Mouse (Mus musculus): ENCODE measurements around the gene Sox13. TPM values are rescaled to one million over a fixed set of nuclear protein-coding genes. Genes with fewer than 3 reads are reported as not detected.
A peak's percentile ranks its signal among the peaks of the same experiment; 100 is the strongest.

The Sox13 gene
- polyA plus RNA-seq, 1 experiment from 2014 or later: 12.8 TPM

DNA sequence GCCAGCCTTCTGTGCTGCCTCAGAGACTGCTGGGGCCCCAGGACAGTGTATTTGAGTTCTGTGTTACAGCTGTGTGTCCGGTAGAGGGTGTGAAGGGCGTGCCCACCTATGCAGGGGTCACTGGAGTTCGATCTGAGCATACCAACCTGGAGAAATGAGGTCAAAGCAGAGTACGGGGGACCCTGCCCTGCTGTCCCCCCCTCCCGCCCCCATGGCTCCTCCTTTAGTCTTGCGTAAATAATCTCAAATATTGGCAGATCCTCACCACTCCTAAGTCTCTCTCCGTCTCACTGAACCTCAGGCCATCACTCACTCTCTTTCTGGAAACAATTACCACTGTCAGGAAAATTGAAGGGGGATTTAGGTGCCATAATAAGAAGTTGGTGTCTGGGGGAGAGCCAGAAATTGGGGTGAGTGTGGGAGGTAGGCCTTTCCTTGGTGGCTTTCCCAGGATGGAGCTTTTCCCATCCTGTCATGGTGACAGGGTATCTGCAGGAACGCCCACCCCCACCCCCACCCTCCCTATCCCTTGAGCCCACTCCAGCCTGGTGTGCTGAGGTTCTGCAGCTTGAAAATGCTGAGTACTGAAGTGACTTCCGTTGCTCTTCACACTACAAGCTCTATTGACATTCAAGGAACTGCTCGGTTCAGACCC, 57.1 kb downstream of the Sox13 start:
- no peak for ATAC-seq (ENCODE audit: low FRiP score, low TSS enrichment)
- Histone ChIP-seq H3K27me3 (ENCODE audit: insufficient read depth, low read length) (peaks cover 19% of the 10 kb centered on the region), H3K4me2 (replicated peaks; ENCODE audit: low read depth, low read length) (no peak overlapping the region), H3K9ac (replicated peaks; ENCODE audit: low read length) (no peak overlapping the region), H3K27ac (ENCODE audit: low read length) (no peak overlapping the region), H3K36me3 (ENCODE audit: insufficient read depth, low read length) (no peaks in the 10 kb centered on the region), H3K4me1 (ENCODE audit: insufficient read depth, low read length) (peaks cover 23% of the 10 kb centered on the region), H3K4me3 (ENCODE audit: low read length) (no peak overlapping the region), H3K9me3 (ENCODE audit: low read length) (no peaks in the 10 kb centered on the region)
- WGBS: 44% methylated on average over 10 of the region's 10 CpGs

DNA sequence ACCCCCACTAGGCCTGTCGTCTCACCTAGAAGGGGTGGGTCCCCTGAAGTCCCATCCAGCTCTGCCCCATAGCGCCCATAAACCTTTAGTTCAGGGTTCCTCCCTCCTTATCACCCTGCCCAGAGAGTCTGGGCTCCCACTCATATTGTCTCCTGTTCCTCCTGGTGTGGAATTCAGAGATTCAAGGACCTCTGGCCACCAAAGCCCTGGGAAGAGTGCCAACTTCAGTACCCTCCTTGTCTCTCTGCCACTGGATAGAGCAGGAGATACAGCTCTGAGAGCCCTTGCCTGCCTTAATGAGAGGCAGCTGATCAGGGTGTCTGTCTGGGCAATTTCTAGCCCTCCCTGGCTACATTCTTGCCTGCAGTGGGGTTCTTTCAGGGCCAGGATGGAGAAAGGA, 59.3 kb downstream of the Sox13 start:
- Histone ChIP-seq H3K27ac (ENCODE audit: low read length) (no peak overlapping the region), H3K4me3 (ENCODE audit: low read length) (no peak overlapping the region), H3K4me2 (replicated peaks; ENCODE audit: low read depth, low read length) (no peak overlapping the region), H3K27me3 (ENCODE audit: insufficient read depth, low read length) (peaks cover 19% of the 10 kb centered on the region), H3K36me3 (ENCODE audit: insufficient read depth, low read length) (no peaks in the 10 kb centered on the region), H3K9ac (replicated peaks; ENCODE audit: low read length) (no peak overlapping the region), H3K4me1 (ENCODE audit: insufficient read depth, low read length) (peaks cover 23% of the 10 kb centered on the region), H3K9me3 (ENCODE audit: low read length) (no peaks in the 10 kb centered on the region)
- WGBS: 65% methylated on average over 2 of the region's 2 CpGs
- ATAC-seq (ENCODE audit: low FRiP score, low TSS enrichment): no peak

DNA sequence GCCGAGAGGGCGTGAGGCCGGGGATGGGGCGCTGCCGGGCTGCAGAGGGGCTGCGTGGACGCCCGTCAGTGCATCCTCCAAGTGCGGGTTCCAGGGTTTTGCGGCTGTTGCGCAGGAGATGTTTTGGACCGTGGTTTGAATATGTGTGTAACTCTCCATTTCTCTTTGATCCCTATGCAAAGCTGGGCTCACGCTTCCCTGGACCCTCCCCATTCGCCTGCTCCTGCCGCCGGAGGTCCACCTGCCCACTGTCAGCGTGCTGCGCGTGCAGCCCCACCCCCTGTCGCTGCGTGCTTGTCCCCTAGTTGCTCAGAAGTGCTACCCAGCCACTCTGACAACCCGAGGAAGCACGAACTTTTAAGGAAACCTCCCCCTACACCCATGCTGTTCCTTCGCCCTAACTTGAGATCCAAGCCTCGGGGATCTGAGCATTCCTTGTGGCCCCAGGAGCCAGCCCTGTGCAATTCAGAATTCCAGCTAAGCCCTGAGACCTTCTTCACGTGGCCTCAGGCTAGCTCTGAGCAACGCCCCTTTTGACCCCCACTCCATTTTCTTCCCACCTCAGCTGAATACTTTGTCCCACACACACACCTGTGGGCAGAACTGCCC, 60.1 kb downstream of the Sox13 start:
- Histone ChIP-seq H3K9me3 (ENCODE audit: low read length) (no peaks in the 10 kb centered on the region), H3K36me3 (ENCODE audit: insufficient read depth, low read length) (no peaks in the 10 kb centered on the region), H3K27ac (ENCODE audit: low read length) (no peak overlapping the region), H3K4me1 (ENCODE audit: insufficient read depth, low read length) (peaks cover 23% of the 10 kb centered on the region), H3K9ac (replicated peaks; ENCODE audit: low read length) (peak overlapping the region; percentile 67), H3K4me3 (ENCODE audit: low read length) (peak overlapping the region; percentile 71), H3K4me2 (replicated peaks; ENCODE audit: low read depth, low read length) (peak overlapping the region; percentile 97), H3K27me3 (ENCODE audit: insufficient read depth, low read length) (peaks cover 19% of the 10 kb centered on the region)
- no peak for ATAC-seq (ENCODE audit: low FRiP score, low TSS enrichment)
- WGBS: 5% methylated on average over 27 of the region's 27 CpGs

DNA sequence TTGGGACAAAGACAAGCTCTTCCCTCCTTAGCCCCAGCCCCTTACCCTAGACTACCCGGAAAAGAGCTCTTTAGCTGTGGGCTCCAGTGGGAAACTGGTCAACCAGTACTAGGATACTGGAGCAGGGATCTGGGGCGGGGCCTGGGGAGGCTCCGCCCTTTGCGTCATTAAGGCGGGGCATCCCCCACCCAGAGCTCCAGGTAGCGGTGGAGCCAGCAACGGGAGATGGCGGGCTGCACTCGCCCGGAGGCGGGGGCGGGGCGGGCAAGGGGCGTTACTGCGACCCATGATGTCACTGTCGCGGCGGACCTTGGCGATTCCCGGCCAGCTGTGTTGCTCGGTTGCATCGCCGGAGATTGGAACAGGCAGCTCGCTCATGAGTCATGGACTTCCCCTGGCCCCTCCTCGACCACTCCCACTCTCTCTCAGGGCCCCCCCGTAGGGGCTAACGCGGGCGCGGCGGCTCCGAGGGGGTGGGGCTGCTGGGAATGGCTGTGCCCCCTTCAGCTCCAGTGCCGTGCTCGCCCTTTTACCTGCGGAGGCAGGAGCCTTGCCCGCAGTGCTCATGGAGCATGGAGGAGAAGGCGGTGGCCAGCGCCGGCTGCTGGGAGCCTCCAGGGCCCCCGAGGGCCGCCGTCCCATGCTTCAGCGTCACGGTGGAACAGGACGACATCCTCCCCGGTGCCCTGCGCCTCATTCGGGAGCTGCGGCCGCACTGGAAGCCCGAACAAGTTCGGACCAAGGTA, 60.7 kb downstream of the Sox13 start, which contains the start of gene Etnk2:
Gene Etnk2, plus strand, starts transcription at position 297 of the 746 bp plus-strand sequence.
- H3K27ac ChIP-seq (ENCODE audit: low read length): no peak within 1 kb of the TSS
- no peaks in the 10 kb centered on the region for H3K36me3 ChIP-seq (ENCODE audit: insufficient read depth, low read length)
- H3K9ac ChIP-seq (replicated peaks; ENCODE audit: low read length): peak within 1 kb of the TSS; percentile 67
- H3K27me3 ChIP-seq (ENCODE audit: insufficient read depth, low read length): peaks cover 19% of the 10 kb centered on the region
- H3K9me3 ChIP-seq (ENCODE audit: low read length): no peaks in the 10 kb centered on the region
- peak within 1 kb of the TSS; percentile 97 for H3K4me2 ChIP-seq (replicated peaks; ENCODE audit: low read depth, low read length)
- ATAC-seq (ENCODE audit: low FRiP score, low TSS enrichment): peak; percentile 79
- peaks cover 23% of the 10 kb centered on the region for H3K4me1 ChIP-seq (ENCODE audit: insufficient read depth, low read length)
- WGBS: under 1% methylated on average over 51 of the region's 52 CpGs
- peak within 1 kb of the TSS; percentile 71 for H3K4me3 ChIP-seq (ENCODE audit: low read length)

DNA sequence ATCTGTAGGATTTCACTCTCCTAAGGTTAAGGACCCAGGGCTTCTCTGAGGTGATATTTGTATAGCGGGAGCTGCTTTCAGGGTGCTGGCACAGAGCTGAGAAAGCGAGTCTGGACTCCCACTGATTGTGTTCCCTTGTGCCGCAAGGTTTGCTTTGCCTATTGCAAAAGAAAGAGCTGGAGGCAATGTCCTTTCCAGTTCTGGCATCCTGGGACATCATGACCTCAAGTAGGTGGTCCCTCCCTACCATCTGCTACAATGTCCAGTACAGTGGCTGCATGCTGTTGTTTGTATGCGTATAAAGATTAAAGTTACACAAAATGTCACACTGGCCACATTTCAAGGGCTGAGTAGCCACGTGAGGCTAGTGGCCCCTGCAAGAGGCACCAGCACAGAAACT, 62.1 kb downstream of the Sox13 start:
- H3K9me3 ChIP-seq (ENCODE audit: low read length): no peaks in the 10 kb centered on the region
- no peaks in the 10 kb centered on the region for H3K36me3 ChIP-seq (ENCODE audit: insufficient read depth, low read length)
- WGBS: 83% methylated on average over 5 of the region's 5 CpGs
- no peak overlapping the region for H3K4me2 ChIP-seq (replicated peaks; ENCODE audit: low read depth, low read length)
- no peak overlapping the region for H3K4me3 ChIP-seq (ENCODE audit: low read length)
- no peak for ATAC-seq (ENCODE audit: low FRiP score, low TSS enrichment)
- peaks cover 19% of the 10 kb centered on the region for H3K27me3 ChIP-seq (ENCODE audit: insufficient read depth, low read length)
- H3K9ac ChIP-seq (replicated peaks; ENCODE audit: low read length): no peak overlapping the region
- peaks cover 12% of the 10 kb centered on the region; the same call in 1 of the 2 replicates for H3K4me1 ChIP-seq (ENCODE audit: insufficient read depth, low read length)
- H3K27ac ChIP-seq (ENCODE audit: low read length): no peak overlapping the region

DNA sequence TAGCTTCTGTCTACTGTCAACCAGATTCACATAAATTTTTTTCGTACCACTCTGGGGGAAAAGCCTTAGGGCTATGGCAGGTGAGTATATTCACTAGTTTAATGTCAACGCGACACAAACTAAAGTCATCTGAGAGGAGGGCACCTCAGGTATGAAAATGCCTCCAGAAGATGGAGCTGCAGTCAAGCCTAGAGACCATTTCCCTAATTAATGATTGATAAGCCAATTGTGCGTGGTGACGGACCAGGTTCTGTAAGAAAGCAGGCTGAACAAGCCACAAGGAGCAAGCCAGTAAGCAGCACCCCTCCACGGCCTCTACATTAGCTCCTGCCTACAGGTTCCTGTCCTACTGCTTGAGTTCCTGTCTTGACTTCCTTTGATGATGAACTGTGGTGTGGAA, 63.2 kb downstream of the Sox13 start:
- peaks cover 24% of the 10 kb centered on the region for H3K27me3 ChIP-seq (ENCODE audit: insufficient read depth, low read length)
- WGBS: 90% methylated on average over 6 of the region's 6 CpGs
- no peak for ATAC-seq (ENCODE audit: low FRiP score, low TSS enrichment)
- no peak overlapping the region for H3K4me2 ChIP-seq (replicated peaks; ENCODE audit: low read depth, low read length)
- H3K36me3 ChIP-seq (ENCODE audit: insufficient read depth, low read length): no peaks in the 10 kb centered on the region
- no peak overlapping the region for H3K4me3 ChIP-seq (ENCODE audit: low read length)
- no peak overlapping the region for H3K27ac ChIP-seq (ENCODE audit: low read length)
- peaks cover 16% of the 10 kb centered on the region; the same call in 1 of the 2 replicates for H3K4me1 ChIP-seq (ENCODE audit: insufficient read depth, low read length)
- no peak overlapping the region for H3K9ac ChIP-seq (replicated peaks; ENCODE audit: low read length)
- no peaks in the 10 kb centered on the region for H3K9me3 ChIP-seq (ENCODE audit: low read length)

DNA sequence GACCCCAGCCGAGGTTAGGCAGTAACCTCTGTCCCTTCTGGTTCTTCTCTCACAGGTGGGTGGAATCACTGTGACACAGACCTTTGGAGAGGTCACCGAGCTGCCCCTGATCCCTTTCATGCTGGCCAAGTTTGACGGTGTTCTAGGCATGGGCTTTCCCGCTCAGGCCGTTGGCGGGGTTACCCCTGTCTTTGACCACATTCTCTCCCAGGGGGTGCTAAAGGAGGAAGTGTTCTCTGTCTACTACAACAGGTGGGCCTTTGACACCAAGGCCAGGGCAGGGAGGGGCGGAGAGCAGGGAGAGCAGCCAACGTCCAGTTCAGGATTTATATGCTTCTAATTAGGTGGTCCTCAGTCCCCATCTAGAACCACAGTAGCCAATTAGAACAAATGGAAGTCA, 67.8 kb downstream of the Sox13 start:
- H3K27ac ChIP-seq (ENCODE audit: low read length): no peak overlapping the region
- no peaks in the 10 kb centered on the region for H3K9me3 ChIP-seq (ENCODE audit: low read length)
- no peaks in the 10 kb centered on the region for H3K36me3 ChIP-seq (ENCODE audit: insufficient read depth, low read length)
- no peak overlapping the region for H3K4me2 ChIP-seq (replicated peaks; ENCODE audit: low read depth, low read length)
- 0 out of 2 replicates have a peak, but pooled peaks cover 5% of the 10 kb centered on the region for H3K27me3 ChIP-seq (ENCODE audit: insufficient read depth, low read length)
- ATAC-seq (ENCODE audit: low FRiP score, low TSS enrichment): no peak
- WGBS: 28% methylated on average over 8 of the region's 8 CpGs
- H3K4me1 ChIP-seq (ENCODE audit: insufficient read depth, low read length): peaks cover 6% of the 10 kb centered on the region; the same call in 1 of the 2 replicates
- H3K9ac ChIP-seq (replicated peaks; ENCODE audit: low read length): no peak overlapping the region
- H3K4me3 ChIP-seq (ENCODE audit: low read length): no peak overlapping the region

DNA sequence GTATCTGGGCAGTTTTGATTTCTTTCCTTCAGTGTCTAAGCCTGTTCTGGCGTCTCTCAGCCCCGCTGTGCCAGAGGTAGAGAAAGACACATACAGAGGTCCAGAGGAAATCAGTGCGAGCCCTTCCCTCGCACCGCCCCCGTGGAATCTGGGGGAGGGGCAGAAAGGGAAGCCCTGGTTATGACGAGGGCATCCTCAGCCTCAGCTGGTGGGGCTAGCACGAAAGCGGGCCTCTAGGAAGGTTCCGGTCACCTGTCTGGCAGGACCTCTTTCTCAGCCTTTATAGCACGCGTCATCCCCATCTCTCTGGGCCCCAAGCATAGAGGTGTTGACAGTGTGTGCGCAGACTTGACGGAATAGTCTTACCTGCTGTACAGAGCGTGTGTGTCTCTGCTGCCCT, 68.3 kb downstream of the Sox13 start:
- H3K9ac ChIP-seq (replicated peaks; ENCODE audit: low read length): no peak overlapping the region
- H3K4me3 ChIP-seq (ENCODE audit: low read length): no peak overlapping the region
- H3K4me1 ChIP-seq (ENCODE audit: insufficient read depth, low read length): peaks cover 6% of the 10 kb centered on the region; the same call in 1 of the 2 replicates
- WGBS: 47% methylated on average over 15 of the region's 15 CpGs
- H3K9me3 ChIP-seq (ENCODE audit: low read length): no peaks in the 10 kb centered on the region
- H3K27me3 ChIP-seq (ENCODE audit: insufficient read depth, low read length): 0 out of 2 replicates have a peak, but pooled peaks cover 5% of the 10 kb centered on the region
- ATAC-seq (ENCODE audit: low FRiP score, low TSS enrichment): no peak
- no peak overlapping the region for H3K4me2 ChIP-seq (replicated peaks; ENCODE audit: low read depth, low read length)
- no peak overlapping the region for H3K27ac ChIP-seq (ENCODE audit: low read length)
- no peaks in the 10 kb centered on the region for H3K36me3 ChIP-seq (ENCODE audit: insufficient read depth, low read length)

DNA sequence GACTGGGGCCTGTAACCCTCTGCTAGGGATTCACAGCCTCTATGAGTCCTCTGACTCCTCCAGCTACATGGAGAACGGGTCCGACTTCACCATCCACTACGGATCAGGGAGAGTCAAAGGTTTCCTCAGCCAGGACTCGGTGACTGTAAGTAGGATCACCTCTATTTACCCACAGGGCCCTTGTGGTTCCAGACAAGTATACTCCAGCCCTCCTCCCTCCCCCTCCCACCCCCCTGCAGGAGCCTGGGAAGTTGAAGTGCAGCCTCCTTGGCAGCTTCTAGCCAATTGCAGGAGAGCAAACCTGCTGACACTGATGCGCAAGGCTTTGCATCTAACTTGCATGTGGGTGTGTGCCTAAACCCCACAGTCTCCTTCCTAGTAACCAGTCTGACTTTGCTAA, 68.7 kb downstream of the Sox13 start:
- Histone ChIP-seq H3K4me1 (ENCODE audit: insufficient read depth, low read length) (peaks cover 9% of the 10 kb centered on the region; the same call in 1 of the 2 replicates), H3K27me3 (ENCODE audit: insufficient read depth, low read length) (0 out of 2 replicates have a peak, but pooled peaks cover 5% of the 10 kb centered on the region), H3K27ac (ENCODE audit: low read length) (no peak overlapping the region), H3K9me3 (ENCODE audit: low read length) (no peaks in the 10 kb centered on the region), H3K9ac (replicated peaks; ENCODE audit: low read length) (no peak overlapping the region), H3K4me3 (ENCODE audit: low read length) (no peak overlapping the region), H3K36me3 (ENCODE audit: insufficient read depth, low read length) (no peaks in the 10 kb centered on the region), H3K4me2 (replicated peaks; ENCODE audit: low read depth, low read length) (no peak overlapping the region)
- ATAC-seq (ENCODE audit: low FRiP score, low TSS enrichment): no peak
- 40% methylated on average over 5 of the region's 5 CpGs for WGBS
